Mouse (Mus musculus) spleen, postnatal 14 days (tissue): ENCODE data around the gene Fbxl5.
A peak's percentile ranks its signal among the peaks of the same experiment; 100 is the strongest.

Source experiments
- DNase-seq, 2 experiments: peaks; one replicate each; pipeline ENCODE4 v3.0.0; 2021 to 2022; ENCODE audit warnings: low spot score in 2 of 2

Fbxl5 gene

GRCm38 (mm10) chr5:43827366-43827765 lies 5.9 kb upstream of the Fbxl5 start:
- DNase-seq = no peak

- DNase-seq = no peak
These were observed 5.4 kb upstream of the Fbxl5 start for GRCm38 (mm10) chr5:43826883-43827282.

GRCm38 (mm10) chr5:43824580-43824979 lies 3.1 kb upstream of the Fbxl5 start:
- DNase-seq = peak; percentile 22 to 45

- DNase-seq = no peak
These were observed 1.4 kb upstream of the Fbxl5 start for GRCm38 (mm10) chr5:43822824-43823223.

GRCm38 (mm10) chr5:43822199-43822598 lies 761 bp upstream of the Fbxl5 start:
- no peak for DNase-seq

GRCm38 (mm10) chr5:43820785-43821184 lies 653 bp downstream of the Fbxl5 start:
- no peak for DNase-seq

- no peak for DNase-seq
These were observed 2.7 kb downstream of the Fbxl5 start, which contains the start of gene Bst1 for GRCm38 (mm10) chr5:43818695-43819094. Bst1 (plus strand) TSS chr5:43818885.

GRCm38 (mm10) chr5:43815769-43816168 lies 5.7 kb downstream of the Fbxl5 start:
- DNase-seq = no peak

- DNase-seq = no peak
These were observed 6.9 kb downstream of the Fbxl5 start for GRCm38 (mm10) chr5:43814536-43814935.

GRCm38 (mm10) chr5:43810427-43811062 lies 10.9 kb downstream of the Fbxl5 start:
- no peak for DNase-seq

- peak; percentile 45 to 66 for DNase-seq
These were observed 13.4 kb downstream of the Fbxl5 start for GRCm38 (mm10) chr5:43807744-43808696.

- no peak for DNase-seq
These were observed 14.5 kb downstream of the Fbxl5 start for GRCm38 (mm10) chr5:43806914-43807313.

GRCm38 (mm10) chr5:43806340-43806739 lies 15.1 kb downstream of the Fbxl5 start:
- DNase-seq = no peak

GRCm38 (mm10) chr5:43805401-43805800 lies 16.0 kb downstream of the Fbxl5 start:
- no peak for DNase-seq

- DNase-seq = no peak
These were observed 19.6 kb downstream of the Fbxl5 start for GRCm38 (mm10) chr5:43801798-43802197.

- DNase-seq = no peak
These were observed 20.2 kb downstream of the Fbxl5 start for GRCm38 (mm10) chr5:43801253-43801652.

- no peak for DNase-seq
These were observed 20.7 kb downstream of the Fbxl5 start for GRCm38 (mm10) chr5:43800700-43801099.

- no peak for DNase-seq
These were observed 21.9 kb downstream of the Fbxl5 start for GRCm38 (mm10) chr5:43799530-43799929.

- no peak for DNase-seq
These were observed 29.1 kb downstream of the Fbxl5 start for GRCm38 (mm10) chr5:43792354-43792753.

GRCm38 (mm10) chr5:43787976-43788752 lies 33.3 kb downstream of the Fbxl5 start:
- no peak for DNase-seq

- no peak for DNase-seq
These were observed 34.8 kb downstream of the Fbxl5 start for GRCm38 (mm10) chr5:43786607-43787006.

- no peak for DNase-seq
These were observed 37.4 kb downstream of the Fbxl5 start for GRCm38 (mm10) chr5:43783996-43784395.
